Mouse (Mus musculus): Measurements from ENCODE around the gene Apobr.

Gene Apobr

DNA sequence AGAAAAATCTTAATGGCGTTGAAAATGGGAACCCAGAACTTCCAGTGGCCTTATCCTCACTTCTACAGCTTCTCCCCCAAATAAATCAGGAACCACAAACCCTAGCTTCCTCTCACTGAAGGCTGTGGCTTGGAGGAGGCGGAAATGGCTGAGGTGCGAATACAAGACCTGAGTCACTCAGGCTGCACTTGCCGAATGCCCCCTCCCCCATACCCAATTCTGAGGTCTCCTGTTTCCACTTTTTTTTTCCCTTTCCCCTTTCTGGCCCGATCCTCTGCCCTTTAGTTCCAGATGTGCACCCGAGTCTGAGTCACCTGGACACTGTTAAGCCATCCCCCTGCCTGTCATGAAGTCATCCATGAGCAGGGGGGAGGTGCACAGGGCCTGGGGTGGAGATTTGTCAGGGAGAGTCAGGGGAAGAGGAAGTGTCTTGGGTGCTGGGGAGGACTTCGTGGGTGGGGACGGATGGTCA, at the start of gene Apobr:
Gene Apobr (plus strand): TSS at position 437 of the 472 bp plus-strand sequence.
- DNase-seq (ENCODE audit: low spot score in 2 of 2) = peak; percentile 31 to 68

DNA sequence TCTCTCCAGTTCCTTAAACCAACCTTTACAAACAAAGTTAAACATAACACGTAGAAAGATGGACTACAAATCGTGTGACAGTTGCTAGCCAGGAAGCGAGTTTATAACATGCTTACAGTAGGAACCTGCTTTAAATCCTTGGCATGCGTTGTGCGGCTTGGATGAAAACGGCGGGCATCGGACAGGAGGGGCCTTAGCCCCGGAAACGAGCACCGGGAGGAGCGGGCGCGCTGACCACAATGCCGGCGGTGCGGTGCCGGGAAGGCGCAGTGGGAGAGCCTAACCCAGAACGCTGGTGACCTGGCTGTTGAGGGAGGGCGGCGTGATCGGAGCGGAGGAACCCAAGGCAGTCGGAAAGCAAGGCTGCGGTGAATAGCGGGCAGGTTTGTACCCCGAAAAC, 49.0 kb upstream of the Apobr start:
- no peak for DNase-seq (ENCODE audit: low spot score in 2 of 2)

DNA sequence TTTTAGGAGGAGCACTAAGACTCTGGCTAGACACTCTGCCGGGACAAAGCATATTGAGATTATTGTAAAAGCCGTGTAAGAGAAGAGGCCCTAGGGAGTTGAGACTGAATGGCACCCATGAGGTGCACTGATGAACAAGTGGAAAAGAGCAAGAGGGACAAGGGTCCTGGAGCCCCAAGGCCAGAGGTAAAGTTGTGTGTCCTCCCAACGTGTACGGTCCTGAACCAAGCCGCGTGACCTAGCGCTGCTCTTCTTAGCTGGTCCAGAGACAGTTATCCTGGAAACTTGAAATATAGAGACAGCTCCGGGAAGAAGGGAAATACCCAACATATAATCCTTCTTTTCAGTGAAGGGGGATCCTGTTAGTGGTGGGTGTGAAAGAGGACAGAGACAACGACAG, 48.3 kb upstream of the Apobr start:
- DNase-seq (ENCODE audit: low spot score in 2 of 2) = no peak

DNA sequence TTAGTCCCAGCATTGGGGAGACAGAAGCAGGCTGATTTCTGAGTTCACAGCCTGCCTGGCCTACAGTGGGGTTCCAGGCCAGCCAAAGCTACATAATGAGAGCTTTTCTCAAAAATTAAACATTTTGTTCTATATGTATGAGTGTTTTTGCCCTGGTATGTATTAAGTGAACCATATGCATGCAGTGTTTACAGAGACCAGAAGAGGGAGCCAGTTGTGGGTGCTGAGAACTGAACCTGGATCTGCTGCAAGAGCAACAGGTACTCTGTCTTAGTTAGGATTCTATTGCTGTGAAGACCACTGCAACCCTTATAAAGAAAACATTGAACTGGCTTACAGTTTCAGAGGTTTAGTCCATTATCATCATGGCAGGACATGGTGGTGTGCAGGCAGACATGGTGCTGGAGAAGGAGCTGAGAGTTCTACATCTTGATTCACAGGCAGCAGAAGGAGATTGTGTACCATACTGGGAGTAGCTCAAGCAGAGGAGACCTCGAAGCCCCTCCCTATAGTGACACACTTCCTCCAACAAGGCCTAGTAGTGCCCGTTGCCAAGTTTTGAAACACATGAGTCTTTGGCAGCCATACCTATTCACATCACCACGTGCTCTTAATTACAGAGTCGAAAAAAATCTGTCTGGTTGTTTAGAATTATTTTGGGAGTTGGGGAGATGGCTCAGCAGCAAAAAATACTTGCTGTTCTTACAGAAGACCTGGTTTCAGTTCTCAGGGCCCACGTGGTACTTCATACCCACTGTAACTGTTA, 46.7 kb upstream of the Apobr start:
- DNase-seq (ENCODE audit: low spot score in 2 of 2) = peak in 1 of 2 experiments; percentile 27

DNA sequence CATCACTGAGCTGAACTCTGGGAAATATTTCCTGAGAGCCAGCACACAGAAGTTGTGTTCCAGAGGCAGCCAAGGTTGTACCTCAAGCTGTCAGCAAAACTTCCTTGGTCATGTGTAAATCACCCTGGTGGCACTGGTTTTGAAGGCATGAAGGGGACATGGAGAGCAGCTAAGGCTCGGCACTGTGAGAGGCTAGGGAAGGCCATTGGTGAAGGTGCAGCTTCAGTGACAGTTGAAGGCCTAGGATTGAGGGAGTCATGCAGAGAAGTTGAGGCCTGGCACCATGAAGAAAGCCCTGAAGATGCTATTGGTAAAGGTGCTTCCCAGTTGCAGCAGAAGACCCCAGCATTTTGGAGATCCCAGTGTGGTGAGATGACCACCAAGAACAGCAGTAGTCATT, 43.1 kb upstream of the Apobr start:
- no peak for DNase-seq (ENCODE audit: low spot score in 2 of 2)

DNA sequence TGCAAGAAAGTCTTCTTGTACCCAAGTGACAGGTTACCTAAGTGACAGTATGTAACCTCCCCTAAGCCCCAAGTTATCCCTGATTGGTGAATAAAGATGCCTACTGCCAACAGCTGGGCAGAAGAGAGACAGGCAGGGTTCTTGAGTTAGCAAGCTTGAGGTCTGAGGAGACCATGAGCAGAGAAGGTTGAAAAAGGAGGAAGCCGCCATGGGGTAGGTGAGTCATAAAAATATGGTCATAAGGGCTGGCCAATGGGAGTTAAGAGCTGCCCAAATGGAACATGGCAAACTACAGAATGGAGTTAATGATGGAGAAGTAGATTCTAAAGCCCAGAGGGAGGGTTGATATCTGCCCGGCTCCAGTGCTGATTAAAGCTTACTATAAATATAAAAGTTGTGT, 39.1 kb upstream of the Apobr start:
- no peak for DNase-seq (ENCODE audit: low spot score in 2 of 2)

DNA sequence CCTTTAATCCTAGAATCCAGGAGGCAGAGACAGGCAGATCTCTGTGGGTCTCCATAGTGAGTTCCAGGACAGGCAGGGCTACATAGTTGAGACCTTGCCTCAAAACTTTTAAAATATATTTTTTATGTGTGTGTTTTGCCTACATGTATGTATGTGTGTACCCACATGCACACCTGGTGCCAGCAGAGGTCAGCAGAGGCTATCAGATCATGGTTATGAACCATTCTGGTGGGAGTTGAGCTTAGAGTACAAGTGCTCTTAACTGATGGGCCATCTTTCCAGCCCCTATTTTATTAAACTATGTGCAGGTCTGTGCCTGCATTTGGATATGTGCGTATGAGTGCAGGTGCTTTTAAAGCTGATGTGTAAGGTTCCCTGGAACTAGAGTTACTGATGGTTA, 29.9 kb upstream of the Apobr start:
- DNase-seq (ENCODE audit: low spot score in 2 of 2) = no peak

DNA sequence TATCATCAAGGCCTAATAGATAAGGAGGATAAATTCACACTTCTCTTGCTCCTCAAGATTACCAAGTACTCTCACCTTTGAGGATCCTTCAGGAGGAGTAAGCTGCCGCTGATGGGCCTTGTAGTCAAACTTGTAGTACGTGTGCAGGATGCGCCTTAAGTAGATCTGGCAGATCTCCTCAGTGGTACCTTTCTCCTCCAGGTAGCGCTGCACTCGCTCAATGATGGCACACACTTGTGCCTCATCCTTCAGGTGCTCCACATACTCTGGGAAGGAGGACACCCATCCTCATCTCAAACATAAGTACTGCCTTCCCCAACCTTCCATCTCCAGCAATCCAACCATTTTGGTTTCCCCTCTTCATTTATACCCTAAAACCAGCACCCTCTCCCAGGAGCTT, 28.1 kb upstream of the Apobr start:
- no peak for DNase-seq (ENCODE audit: low spot score in 2 of 2)

DNA sequence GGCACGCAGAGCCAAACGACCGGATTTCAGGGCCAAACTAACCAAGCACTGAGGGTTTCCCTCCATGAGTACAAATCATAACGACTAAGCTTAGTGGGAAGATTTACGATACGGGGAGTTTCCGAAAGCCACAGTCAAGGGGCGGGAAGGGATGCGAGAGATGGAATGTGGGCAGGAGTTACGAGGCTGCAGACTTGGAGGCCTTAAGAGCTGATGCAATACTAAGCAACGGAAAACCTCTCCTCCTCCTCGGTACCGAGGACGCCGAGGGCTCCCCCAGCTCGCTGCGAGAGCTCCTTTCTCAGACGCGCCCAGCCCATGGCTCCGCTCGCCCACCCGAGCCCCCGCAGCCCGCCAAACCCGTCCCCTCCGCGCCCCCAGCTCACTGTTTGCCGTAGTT, 19.0 kb upstream of the Apobr start:
- DNase-seq (ENCODE audit: low spot score in 2 of 2) = no peak

DNA sequence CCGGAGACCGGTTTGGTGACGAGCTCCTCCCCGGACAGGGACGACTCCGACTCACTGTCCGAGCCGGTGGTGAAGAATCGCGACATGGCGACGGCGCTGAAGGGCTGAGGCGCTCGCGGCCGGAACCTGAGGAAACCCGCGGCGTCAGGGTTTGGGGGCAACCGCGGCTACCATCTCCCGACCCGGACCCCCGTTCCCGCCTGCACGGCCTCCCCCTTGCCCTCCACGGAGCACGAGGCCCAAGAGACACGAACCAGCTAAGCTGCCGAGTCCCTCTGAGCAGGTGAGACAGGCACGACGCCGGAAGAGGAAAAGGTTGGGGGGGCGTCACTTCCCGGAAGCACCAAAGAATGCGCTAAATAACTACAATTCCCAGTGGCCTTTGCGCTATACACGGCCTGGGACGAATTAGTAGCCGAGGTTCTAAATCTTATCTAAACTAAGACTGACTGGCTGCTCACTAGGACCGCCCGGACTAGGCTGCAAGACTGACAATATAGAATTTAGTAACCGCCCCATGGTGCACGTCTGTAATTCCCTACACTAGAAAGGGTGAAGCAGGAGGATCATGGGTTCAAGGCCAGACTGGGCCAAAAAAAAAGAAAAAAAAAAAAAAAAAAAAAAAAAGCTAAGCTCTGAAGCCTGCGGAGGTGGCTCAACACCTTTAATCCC, 18.5 kb upstream of the Apobr start, which contains the start of gene Eif3c:
Gene Eif3c (minus strand): TSS at position 318 of the 672 bp plus-strand sequence.
- DNase-seq (ENCODE audit: low spot score in 2 of 2) = peak; percentile 75 to 86

DNA sequence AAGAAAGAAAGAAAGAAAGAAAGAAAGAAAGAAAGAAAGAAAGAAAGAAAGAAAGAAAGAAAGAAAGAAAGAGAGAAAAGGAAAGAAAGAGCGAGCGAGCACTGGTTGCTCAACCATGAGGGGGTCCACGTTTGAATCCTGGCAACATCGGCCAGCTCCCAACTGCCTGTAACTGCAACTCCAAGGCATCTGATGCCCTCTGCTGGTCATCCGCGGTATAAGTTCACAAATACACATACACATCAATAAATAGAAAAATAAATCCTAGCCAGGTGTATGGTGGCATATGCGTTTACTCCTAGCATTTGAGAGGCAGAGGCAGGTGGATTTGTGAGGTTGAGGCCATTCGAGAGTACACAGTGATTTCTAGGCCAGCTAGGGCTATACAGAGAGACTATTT, 7.8 kb upstream of the Apobr start:
- peak; percentile 67 to 86 for DNase-seq (ENCODE audit: low spot score in 2 of 2)

DNA sequence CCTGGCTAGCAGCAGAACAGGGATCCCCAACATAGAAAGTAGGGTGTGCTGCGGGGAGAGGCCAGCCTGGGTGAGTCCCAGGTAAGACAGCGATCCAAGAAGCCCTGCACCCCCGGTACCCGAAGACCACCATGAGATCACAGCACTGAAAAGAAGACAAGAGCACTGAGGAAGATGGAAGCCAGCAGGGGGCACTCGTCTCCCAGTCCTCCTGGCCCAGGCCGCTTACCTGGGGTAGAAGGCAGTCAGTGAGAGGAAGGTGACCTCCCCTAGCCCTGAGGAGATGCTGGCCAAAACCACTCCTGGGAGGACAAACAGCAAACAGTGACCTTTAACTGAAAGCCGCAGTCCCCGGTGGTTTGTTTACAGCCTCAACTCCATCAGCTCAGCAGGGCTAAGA, 5.6 kb upstream of the Apobr start:
- peak; percentile 39 to 75 for DNase-seq (ENCODE audit: low spot score in 2 of 2)

DNA sequence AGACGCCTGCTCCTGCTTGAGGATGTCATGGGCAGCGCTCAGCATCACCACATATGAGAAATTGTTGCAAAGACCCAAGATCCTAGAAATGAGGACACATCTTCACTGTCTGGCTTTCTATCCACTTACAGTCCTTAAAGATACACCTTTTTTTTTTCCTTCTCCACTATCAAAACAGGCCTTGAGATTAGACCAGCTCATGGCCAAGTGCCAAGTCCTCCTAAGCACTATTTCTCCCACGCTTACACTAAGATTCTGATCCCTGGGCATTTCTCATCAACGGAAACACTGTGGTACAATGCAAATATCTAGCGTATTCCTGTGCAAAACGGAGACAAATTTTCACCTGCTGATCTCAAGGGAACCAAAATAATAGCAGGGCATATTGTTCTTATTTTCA, 3.1 kb upstream of the Apobr start:
- no peak for DNase-seq (ENCODE audit: low spot score in 2 of 2)

DNA sequence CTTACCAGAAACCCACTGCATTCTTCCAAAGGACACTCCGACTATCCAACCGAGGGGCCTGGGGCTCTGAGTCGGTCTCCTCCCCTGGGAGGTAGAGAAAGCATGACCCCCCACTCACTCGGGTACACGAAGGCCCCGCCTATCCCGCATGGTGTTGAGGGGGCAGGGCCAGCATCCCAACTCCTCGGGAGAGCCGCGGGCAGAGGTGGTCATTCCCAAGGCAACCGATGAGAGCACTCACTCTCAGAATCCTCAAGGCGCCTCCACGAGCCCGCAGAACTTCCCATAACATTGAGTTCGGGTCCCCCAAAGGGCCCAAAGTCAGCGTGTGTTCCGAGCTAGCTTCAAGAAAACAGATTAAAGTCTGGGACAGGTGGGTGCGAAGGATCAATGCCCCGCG, 2.0 kb upstream of the Apobr start:
- DNase-seq (ENCODE audit: low spot score in 2 of 2) = peak in 1 of 2 experiments; percentile 24

DNA sequence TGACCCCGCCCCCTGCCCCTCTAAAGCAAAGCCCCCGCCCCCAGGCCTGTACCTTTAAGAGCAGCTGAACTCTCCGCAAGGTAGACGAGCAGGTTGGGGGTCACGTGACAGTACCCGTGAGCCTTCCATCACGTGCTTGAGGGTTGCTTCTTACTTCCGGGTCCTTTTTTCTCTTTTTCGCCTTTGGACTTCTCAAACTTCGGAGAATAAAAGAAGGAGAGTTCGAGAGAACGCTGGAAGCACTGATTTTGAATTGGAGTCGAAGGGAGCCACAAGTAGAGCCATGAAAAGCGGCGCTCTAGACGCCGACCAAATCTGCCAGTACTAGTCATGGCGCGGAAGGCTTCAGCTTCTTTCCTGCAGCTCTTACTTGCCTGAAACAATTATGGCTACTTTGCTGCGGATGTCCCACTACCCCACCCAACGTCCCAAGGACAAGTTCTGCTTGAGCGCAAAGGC, 1.5 kb upstream of the Apobr start:
- DNase-seq (ENCODE audit: low spot score in 2 of 2) = peak; percentile 75 to 85

DNA sequence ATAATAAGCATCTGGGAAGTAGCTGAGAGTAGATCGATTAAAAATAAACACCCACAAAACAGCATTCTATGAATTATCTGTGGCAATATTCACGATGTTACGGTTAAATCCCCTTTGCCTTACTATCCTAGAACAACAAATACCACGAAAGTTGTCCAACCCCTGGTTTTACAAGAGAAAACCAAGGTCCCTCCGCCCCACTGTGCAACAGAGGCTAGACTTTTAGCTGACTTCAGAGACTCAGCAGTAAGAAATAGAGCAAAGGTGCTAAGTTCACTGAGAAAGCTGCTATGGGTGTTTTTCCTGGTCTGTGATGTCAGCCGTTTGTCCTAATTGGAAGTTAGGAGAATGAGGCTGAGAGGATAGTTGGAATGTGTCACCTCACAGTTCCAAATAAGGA, 981 bp upstream of the Apobr start:
- no peak for DNase-seq (ENCODE audit: low spot score in 2 of 2)

DNA sequence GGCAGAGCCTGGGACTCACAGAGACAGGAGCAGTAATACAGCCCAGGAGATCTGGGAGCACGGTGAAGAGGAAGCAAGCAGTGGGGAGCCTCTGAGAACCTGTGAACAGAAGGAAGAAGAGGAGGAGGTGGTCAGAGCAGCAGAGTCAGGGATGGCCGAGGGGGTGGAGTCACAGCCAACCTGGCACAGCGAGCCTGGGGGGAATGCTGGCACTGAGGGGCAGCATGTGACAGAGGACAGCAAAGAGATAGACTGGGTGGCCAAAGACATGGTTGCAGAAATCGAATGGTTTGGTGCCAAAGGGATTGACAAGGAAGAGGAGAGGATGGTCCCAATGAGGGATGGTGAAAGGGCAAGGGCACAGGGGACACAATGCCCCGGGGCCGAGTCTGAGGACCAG, 975 bp downstream of the Apobr start, which contains the start of gene Cln3:
Gene Cln3 (minus strand): TSS at position 101 of the 400 bp plus-strand sequence.
- DNase-seq (ENCODE audit: low spot score in 2 of 2) = peak in 1 of 2 experiments; percentile 62

DNA sequence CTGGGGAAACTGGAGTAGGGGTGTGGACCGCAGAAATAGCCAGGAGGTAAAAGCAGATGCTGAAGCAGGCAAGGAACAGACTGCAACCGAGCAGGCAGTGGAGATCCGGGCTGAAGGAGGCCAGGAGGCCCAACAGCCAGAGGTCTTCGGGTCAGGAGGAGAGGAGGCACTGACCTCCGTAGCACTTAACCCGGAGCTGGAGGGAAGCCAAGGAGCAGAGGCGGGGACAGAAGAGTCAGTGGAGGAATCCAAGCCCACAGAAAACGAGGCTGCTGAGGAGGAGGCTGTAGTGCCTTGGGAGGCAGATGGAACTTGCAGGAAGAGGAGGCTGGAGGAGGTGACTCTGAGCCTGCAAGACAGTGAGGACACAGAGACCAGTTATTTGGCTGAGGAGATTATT, 2.1 kb downstream of the Apobr start:
- peak in 1 of 2 experiments; percentile 64 for DNase-seq (ENCODE audit: low spot score in 2 of 2)

DNA sequence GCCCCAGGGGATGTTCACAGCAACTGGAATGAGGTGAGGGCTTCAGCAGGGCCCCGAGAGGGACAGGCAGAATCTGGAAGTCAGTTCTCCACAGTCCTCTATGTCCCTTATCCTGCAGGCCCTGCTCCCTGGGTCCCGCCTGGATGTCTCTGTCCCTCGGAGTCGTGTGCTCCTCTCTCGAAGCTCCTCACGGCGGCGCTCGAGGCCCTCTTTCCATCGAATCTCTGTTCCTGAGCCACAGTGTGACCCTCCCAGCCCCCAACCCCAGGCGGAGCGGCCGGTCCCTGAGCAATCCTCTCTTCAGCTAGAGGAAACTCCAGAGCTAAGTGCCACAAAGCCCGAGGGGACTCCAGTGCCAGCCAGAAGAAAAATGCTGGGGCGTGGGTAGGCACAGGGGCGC, 3.0 kb downstream of the Apobr start:
- DNase-seq (ENCODE audit: low spot score in 2 of 2) = peak in 1 of 2 experiments; percentile 66

DNA sequence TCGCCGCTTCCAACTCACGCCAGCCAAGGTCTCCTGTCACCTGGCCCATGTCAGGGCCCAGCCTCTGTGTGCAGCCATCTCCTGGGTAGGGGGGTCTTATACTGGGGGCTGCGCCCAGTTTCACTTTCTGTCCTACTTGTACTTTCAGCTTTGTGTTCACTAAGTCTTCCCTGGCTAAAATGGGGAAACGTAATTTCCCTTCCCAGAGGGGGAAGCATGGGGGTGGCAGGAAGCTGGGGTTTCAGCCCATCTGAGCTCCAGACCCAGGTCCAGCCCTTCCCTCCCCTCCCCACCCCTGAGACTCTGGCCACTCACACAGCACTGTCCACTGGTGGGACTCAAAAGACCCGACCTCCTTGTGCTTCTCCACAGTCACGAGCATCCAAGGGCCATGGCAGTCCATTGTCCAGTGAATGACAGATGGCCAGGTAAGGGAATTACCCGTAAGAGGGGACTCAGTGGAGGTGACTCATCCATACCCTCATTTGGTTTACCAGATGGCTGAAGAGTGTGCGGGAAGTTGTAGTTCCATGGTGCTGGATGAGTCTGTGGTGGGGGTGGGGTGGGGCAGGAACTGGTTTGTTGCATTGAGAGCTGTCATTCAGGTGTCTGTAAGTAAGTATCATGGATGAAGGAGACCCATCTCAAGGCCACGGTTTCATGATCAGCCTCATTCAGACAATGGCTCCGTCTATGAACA, 10.3 kb downstream of the Apobr start, which contains the start of gene Il27:
Gene Il27 (minus strand): TSS at position 80 of the 700 bp plus-strand sequence.
- no peak for DNase-seq (ENCODE audit: low spot score in 2 of 2)

DNA sequence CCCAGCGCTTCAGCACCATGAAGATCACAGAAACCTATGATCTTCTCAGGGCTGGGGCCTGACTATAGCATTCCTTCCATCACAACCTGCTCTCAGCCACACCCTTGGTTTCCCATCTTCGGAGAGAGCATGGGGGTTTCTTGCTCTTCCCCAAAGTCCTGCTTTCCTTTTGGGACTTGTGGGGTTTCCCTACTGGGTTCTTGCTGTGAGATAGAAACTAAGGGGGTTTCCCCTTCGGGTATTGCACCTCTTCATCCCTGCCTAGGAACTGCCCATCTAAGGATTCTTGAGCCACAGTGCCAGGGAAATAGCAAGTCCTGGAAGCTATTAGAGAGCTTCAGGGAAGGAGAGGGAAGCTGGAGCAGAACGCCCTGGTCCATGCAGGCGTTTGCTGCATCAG, 11.1 kb downstream of the Apobr start:
- no peak for DNase-seq (ENCODE audit: low spot score in 2 of 2)

DNA sequence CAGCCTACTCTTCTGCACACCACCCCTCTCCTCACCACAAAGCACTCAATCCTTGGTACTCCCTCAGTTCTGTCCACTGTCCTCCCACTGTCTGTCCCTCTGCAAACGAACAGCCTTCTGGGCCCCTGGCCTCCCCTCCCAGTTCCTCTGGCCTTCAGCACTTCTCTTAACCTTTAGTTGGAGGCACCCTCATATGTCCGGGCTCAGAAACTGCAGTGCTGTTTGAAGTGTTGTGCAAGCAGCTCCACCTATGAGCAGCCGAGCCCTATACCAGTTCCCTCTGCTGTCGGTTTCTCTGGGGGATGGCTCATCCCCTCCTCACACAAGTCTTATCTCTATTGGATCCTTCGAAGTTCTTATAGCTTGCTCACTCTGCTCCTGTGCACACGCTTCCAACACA, 11.7 kb downstream of the Apobr start:
- no peak for DNase-seq (ENCODE audit: low spot score in 2 of 2)

Measured in spleen, postnatal 4 days (tissue).